Mouse (Mus musculus) lung, postnatal 0 days (tissue): Measurements from ENCODE around the gene Ascl3. TPM values are rescaled to one million over a fixed set of nuclear protein-coding genes. Genes with fewer than 3 reads are reported as not detected.

ENCODE experiments used
- ATAC-seq: fragments of 200-750 bp; cut with Nextera tagmentation; 2 replicates; pipeline ENCODE4 v1.8.0; 2017; ENCODE audit warnings: moderate library complexity
- DNase-seq: peaks from one replicate; pipeline ENCODE4 v3.0.0-alpha.2; 2016; ENCODE audit warnings: low spot score
- H3K27ac ChIP-seq: fragments of 300-500 bp; sonication (generic); 2 replicates; pipeline ENCODE4 v1.5.1; 2014; ENCODE audit warnings: antibody characterized with exemption, mild to moderate bottlenecking, low read length, mixed read lengths
- H3K27me3 ChIP-seq: fragments of 300-500 bp; sonication (generic); replicated peaks from 2 replicates; pipeline ENCODE4 v1.6.1; 2014; ENCODE audit warnings: low read length, mixed read lengths; ENCODE audit not compliant: insufficient read depth
- H3K36me3 ChIP-seq: fragments of 300-500 bp; sonication (generic); 2 replicates; pipeline ENCODE4 v1.6.1; 2014; ENCODE audit warnings: low read length, mixed read lengths; ENCODE audit not compliant: insufficient read depth
- H3K4me1 ChIP-seq: fragments of 300-500 bp; sonication (generic); 2 replicates; pipeline ENCODE4 v1.6.1; 2014; ENCODE audit warnings: antibody characterized with exemption, low read depth, low read length, mixed read lengths; ENCODE audit not compliant: insufficient read depth
- H3K4me2 ChIP-seq: fragments of 300-500 bp; sonication (generic); replicated peaks from 2 replicates; pipeline ENCODE4 v1.6.1; 2014; ENCODE audit warnings: low read depth, mild to moderate bottlenecking, low read length, moderate library complexity, mixed read lengths
- H3K4me3 ChIP-seq: fragments of 300-500 bp; sonication (generic); 2 replicates; pipeline ENCODE4 v1.5.1; 2014; ENCODE audit warnings: low read depth, low read length
- H3K9ac ChIP-seq: fragments of 300-500 bp; sonication (generic); replicated peaks from 2 replicates; pipeline ENCODE4 v1.6.1; 2014; ENCODE audit warnings: low read depth, mild to moderate bottlenecking
- H3K9me3 ChIP-seq: fragments of 300-500 bp; sonication (generic); 2 replicates; pipeline ENCODE4 v1.6.1; 2016; ENCODE audit warnings: low read length, mixed read lengths
- CTCF ChIP-seq: IDR thresholded peaks from 2 replicates; pipeline ENCODE4 v1.5.1; 2016; ENCODE audit warnings: antibody characterized with exemption, mild to moderate bottlenecking
- EP300 ChIP-seq: IDR thresholded peaks from 2 replicates; pipeline ENCODE4 v1.6.1; 2016; ENCODE audit warnings: antibody characterized with exemption, mild to moderate bottlenecking, control low read depth
- WGBS: fragments of 180-500 bp; shearing (Covaris S2); extraction: QIAGEN DNeasy Blood & Tissue Kit; methylation state at CpG from one replicate; pipeline ENCODE4 v1.1.7; 2014; 5-methylcytosine and 5-hydroxymethylcytosine counted together
- polyA plus RNA-seq: library from polyadenylated mRNA; unstranded; fragments of >200 nt; fragmentation: Nextera tagmentation; extraction: Ambion mirVana; gene quantifications from 2 replicates; pipeline ENCODE4 v1.2.1, GENCODE M21; 2015

The Ascl3 gene
- polyA plus RNA-seq, 1 experiment from 2014 or later = 0.64 TPM

DNA sequence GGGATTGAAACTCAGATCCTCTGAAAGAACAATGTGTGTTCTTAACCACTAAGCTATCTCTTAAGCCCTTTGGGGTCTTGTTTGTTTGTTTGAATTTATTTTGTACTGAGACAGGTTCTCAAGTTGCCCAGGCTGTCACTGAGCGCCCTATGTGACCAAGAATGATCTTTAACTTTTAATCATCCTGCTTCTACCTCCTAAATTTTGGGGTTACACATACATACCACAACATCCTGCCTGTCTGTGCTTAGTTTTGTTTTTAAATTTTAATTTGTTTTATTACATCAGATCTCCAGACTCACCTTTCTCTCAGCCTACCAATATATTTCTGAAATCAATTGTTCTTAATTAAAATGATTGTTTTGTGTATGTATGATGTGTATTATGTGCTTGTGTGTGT is 9.5 kb upstream of the Ascl3 start:
- Histone ChIP-seq H3K4me1 (no peaks in the 10 kb centered on the region; the same call in 1 of the 2 replicates), H3K9me3 (no peaks in the 10 kb centered on the region), H3K36me3 (peaks cover 28% of the 10 kb centered on the region), H3K4me3 (no peak overlapping the region), H3K4me2 (no peak overlapping the region), H3K9ac (no peak overlapping the region), H3K27me3 (no peaks in the 10 kb centered on the region), H3K27ac (0 out of 2 replicates have a peak overlapping the region, but pooled peaks have one; percentile 26)
- 96% methylated on average over 1 of the region's 1 CpGs for WGBS
- DNase-seq = no peak
- no peak for TF ChIP-seq CTCF
- TF ChIP-seq EP300 = no peak
- no peak for ATAC-seq

DNA sequence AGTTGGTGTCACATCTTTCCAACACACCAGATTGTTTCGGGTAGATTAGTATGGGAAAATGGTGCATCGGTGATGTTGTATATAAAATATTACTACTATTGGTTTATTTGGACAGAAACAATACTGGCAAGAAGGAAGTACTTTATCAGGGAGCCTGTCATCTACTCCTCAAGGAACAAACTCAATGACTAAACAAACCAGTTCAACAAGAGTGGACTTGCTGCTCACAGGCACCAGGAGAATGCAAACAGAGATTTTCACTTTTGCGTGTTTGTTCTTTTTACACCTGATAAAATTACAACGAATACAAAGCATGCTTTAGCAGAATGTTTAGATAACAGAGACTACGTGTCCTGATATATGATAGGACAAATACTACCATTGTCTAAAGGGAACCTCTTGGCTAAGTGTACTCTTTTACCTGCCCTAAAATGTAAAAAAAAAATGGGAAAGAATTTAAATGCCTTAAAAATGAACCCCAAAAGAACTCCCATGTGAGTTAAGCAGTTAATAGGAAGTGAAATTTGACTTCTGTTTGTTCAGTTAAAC is 8.4 kb upstream of the Ascl3 start:
- Histone ChIP-seq H3K27ac (peak overlapping the region; percentile 29; the same call in 1 of the 2 replicates), H3K4me1 (no peaks in the 10 kb centered on the region; the same call in 1 of the 2 replicates), H3K36me3 (peaks cover 26% of the 10 kb centered on the region; the same call in 1 of the 2 replicates), H3K27me3 (no peaks in the 10 kb centered on the region), H3K9ac (no peak overlapping the region), H3K9me3 (no peaks in the 10 kb centered on the region), H3K4me3 (no peak overlapping the region), H3K4me2 (no peak overlapping the region)
- 20% methylated on average over 5 of the region's 5 CpGs for WGBS
- TF ChIP-seq CTCF (no peak), EP300 (peak; percentile 44; the same call in 1 of the 2 replicates)
- DNase-seq = peak; percentile 83
- peak; percentile 78 for ATAC-seq

DNA sequence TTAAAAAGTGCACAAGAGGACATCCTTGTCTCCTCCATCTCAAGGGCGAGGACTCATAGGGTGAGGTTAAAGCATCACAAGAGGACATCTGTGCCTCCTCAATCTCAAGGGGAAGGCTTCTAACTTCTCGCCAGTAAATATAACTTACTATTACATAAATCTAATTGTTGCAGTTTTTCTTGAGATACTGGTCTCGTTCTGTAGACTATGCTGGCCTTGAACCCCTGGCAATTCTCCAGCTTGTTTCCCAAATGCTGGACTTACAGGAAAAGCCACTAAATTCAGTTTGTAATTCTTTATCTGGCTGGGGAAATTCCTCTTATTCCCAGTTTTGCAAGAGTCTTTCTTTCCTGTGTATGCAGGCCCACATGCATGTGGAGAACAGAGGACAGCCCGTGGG is 3.3 kb upstream of the Ascl3 start:
- DNase-seq (peak; percentile 33), ATAC-seq (no peak)
- H3K27me3 ChIP-seq = no peaks in the 10 kb centered on the region
- H3K36me3 ChIP-seq = peaks cover 9% of the 10 kb centered on the region; the same call in 1 of the 2 replicates
- 51% methylated on average over 4 of the region's 4 CpGs for WGBS
- H3K27ac ChIP-seq = no peak overlapping the region
- H3K9me3 ChIP-seq = no peaks in the 10 kb centered on the region
- no peak overlapping the region for H3K4me3 ChIP-seq
- H3K4me1 ChIP-seq = no peaks in the 10 kb centered on the region; the same call in 1 of the 2 replicates
- H3K4me2 ChIP-seq = no peak overlapping the region
- TF ChIP-seq EP300 = no peak
- H3K9ac ChIP-seq = no peak overlapping the region

GRCm38 (mm10) chr7:109723697-109724096 is 7.8 kb downstream of the Ascl3 start, which contains the start of gene BC051019:
TSS of gene BC051019 (minus strand) at chr7:109723850.
- H3K4me3 ChIP-seq = no peak within 1 kb of the TSS
- H3K27me3 ChIP-seq = no peaks in the 10 kb centered on the region

GRCm38 (mm10) chr7:109723114-109723513 is 8.4 kb downstream of the Ascl3 start:
- Histone ChIP-seq H3K27me3 (no peaks in the 10 kb centered on the region), H3K27ac (0 out of 2 replicates have a peak overlapping the region, but pooled peaks have one; percentile 9), H3K4me1 (no peaks in the 10 kb centered on the region), H3K4me2 (no peak overlapping the region), H3K36me3 (no peaks in the 10 kb centered on the region), H3K9me3 (no peaks in the 10 kb centered on the region), H3K9ac (no peak overlapping the region), H3K4me3 (no peak overlapping the region)
- 87% methylated on average over 8 of the region's 8 CpGs for WGBS
- ATAC-seq (no peak), DNase-seq (no peak)
- TF ChIP-seq CTCF = no peak

More at GRCm38 (mm10) chr7:109723697-109724096, 7.8 kb downstream of the Ascl3 start, which contains the start of gene BC051019:
- no peaks in the 10 kb centered on the region for H3K4me1 ChIP-seq
- ATAC-seq = no peak
- DNase-seq = no peak
- H3K27ac ChIP-seq = 0 out of 2 replicates have a peak within 1 kb of the TSS, but pooled peaks have one; percentile 9
- H3K36me3 ChIP-seq = no peaks in the 10 kb centered on the region
- no peak within 1 kb of the TSS for H3K9ac ChIP-seq
- WGBS = 89% methylated on average over 5 of the region's 5 CpGs
- no peak within 1 kb of the TSS for H3K4me2 ChIP-seq
- TF ChIP-seq CTCF (no peak), EP300 (no peak)
- H3K9me3 ChIP-seq = no peaks in the 10 kb centered on the region

- H3K36me3 ChIP-seq = no peaks in the 10 kb centered on the region
- ATAC-seq (no peak), DNase-seq (no peak)
- H3K4me2 ChIP-seq = no peak overlapping the region
- H3K9ac ChIP-seq = no peak overlapping the region
- no peak overlapping the region for H3K4me3 ChIP-seq
- TF ChIP-seq EP300 = no peak
- peak; percentile 39 for TF ChIP-seq CTCF
- H3K27ac ChIP-seq = no peak overlapping the region
- H3K4me1 ChIP-seq = no peaks in the 10 kb centered on the region
- H3K9me3 ChIP-seq = no peaks in the 10 kb centered on the region
- H3K27me3 ChIP-seq = no peaks in the 10 kb centered on the region
- 97% methylated on average over 2 of the region's 2 CpGs for WGBS
Measured at GRCm38 (mm10) chr7:109722618-109723017, 8.9 kb downstream of the Ascl3 start.
